Mouse (Mus musculus) limb, embryonic 14.5 days (tissue): ENCODE data around the gene Acsbg1. TPM values are rescaled to one million over a fixed set of nuclear protein-coding genes. Genes with fewer than 3 reads are reported as not detected.

Experiments used
- ATAC-seq: fragments of 200-750 bp; cut with Nextera tagmentation; 2 replicates; pipeline ENCODE4 v1.8.0; 2017; ENCODE audit warnings: low read depth, moderate number of reproducible peaks, moderate TSS enrichment; ENCODE audit not compliant: low FRiP score
- DNase-seq: peaks from one replicate; pipeline ENCODE4 v3.0.0-alpha.2; 2015; ENCODE audit warnings: low spot score
- H3K27ac ChIP-seq: fragments of 300-500 bp; sonication (generic); replicated peaks from 2 replicates; pipeline ENCODE4 v1.5.1; 2014; ENCODE audit warnings: low read depth, mild to moderate bottlenecking, low read length, moderate library complexity, mixed read lengths
- H3K27me3 ChIP-seq: fragments of 300-500 bp; sonication (generic); 2 replicates; pipeline ENCODE4 v1.6.1; 2014; ENCODE audit warnings: low read length, mixed read lengths; ENCODE audit not compliant: control insufficient read depth, insufficient read depth
- H3K36me3 ChIP-seq: fragments of 300-500 bp; sonication (generic); 2 replicates; pipeline ENCODE4 v1.6.1; 2014; ENCODE audit warnings: mild to moderate bottlenecking, low read length, moderate library complexity, mixed read lengths; ENCODE audit not compliant: control insufficient read depth, insufficient read depth
- H3K4me1 ChIP-seq: fragments of 300-500 bp; sonication (generic); 2 replicates; pipeline ENCODE4 v1.6.1; 2014; ENCODE audit warnings: antibody characterized with exemption, low read length, mixed read lengths; ENCODE audit not compliant: control insufficient read depth, insufficient read depth
- H3K4me2 ChIP-seq: fragments of 300-500 bp; sonication (generic); replicated peaks from 2 replicates; pipeline ENCODE4 v1.6.1; 2014; ENCODE audit warnings: low read depth, mild to moderate bottlenecking, low read length, moderate library complexity; ENCODE audit not compliant: severe bottlenecking
- H3K4me3 ChIP-seq: fragments of 300-500 bp; sonication (generic); replicated peaks from 2 replicates; pipeline ENCODE4 v1.5.1; 2014; ENCODE audit warnings: low read length
- H3K9ac ChIP-seq: fragments of 300-500 bp; sonication (generic); 2 replicates; pipeline ENCODE4 v1.6.1; 2014; ENCODE audit warnings: mild to moderate bottlenecking, low read depth, low read length, moderate library complexity; ENCODE audit not compliant: severe bottlenecking
- H3K9me3 ChIP-seq: fragments of 300-500 bp; sonication (generic); 2 replicates; pipeline ENCODE4 v1.6.1; 2016; ENCODE audit warnings: low read length; ENCODE audit not compliant: control insufficient read depth
- POLR2A ChIP-seq: fragments of 200-500 bp; IDR thresholded peaks from 2 replicates; pipeline ENCODE4 v1.8.0; 2012; ENCODE audit warnings: inconsistent platforms, mild to moderate bottlenecking, moderate library complexity, borderline replicate concordance; ENCODE audit not compliant: insufficient read depth, insufficient read length; ENCODE audit errors: extremely low read depth
- WGBS: fragments of 180-500 bp; shearing (Covaris S2); extraction: QIAGEN DNeasy Blood & Tissue Kit; methylation state at CpG from one replicate; pipeline ENCODE4 v1.1.7; 2014; 5-methylcytosine and 5-hydroxymethylcytosine counted together
- polyA plus RNA-seq, 2 experiments: library from polyadenylated mRNA; depleted of rRNA in 1 of 2; stranded (reverse) in 1 of 2; unstranded in 1 of 2; fragments of >200 nt; fragmentation: Nextera tagmentation in 1 of 2; extraction: Ambion mirVana in 1 of 2; gene quantifications; 2 replicates each; pipeline versions ENCODE4 v1.2.1 to v1.2.3; 2012 to 2014

Acsbg1 gene
- polyA plus RNA-seq, 2 experiments: 0.40 to 0.51 TPM

GRCm38 (mm10) chr9:54668455-54668854 is 6.8 kb upstream of the Acsbg1 start:
- no peak overlapping the region for H3K4me3 ChIP-seq
- no peaks in the 10 kb centered on the region for H3K36me3 ChIP-seq
- WGBS: 66% methylated on average over 4 of the region's 4 CpGs
- no peak for TF ChIP-seq POLR2A
- H3K9ac ChIP-seq: no peak overlapping the region
- ATAC-seq (no peak), DNase-seq (no peak)
- no peak overlapping the region for H3K4me2 ChIP-seq
- no peaks in the 10 kb centered on the region for H3K4me1 ChIP-seq
- no peak overlapping the region for H3K27ac ChIP-seq
- H3K27me3 ChIP-seq: no peaks in the 10 kb centered on the region
- H3K9me3 ChIP-seq: no peaks in the 10 kb centered on the region

GRCm38 (mm10) chr9:54666116-54666515 is 4.4 kb upstream of the Acsbg1 start:
- Histone ChIP-seq H3K9ac (no peak overlapping the region), H3K4me3 (no peak overlapping the region), H3K27ac (no peak overlapping the region), H3K27me3 (no peaks in the 10 kb centered on the region), H3K9me3 (no peaks in the 10 kb centered on the region), H3K4me2 (no peak overlapping the region), H3K36me3 (no peaks in the 10 kb centered on the region), H3K4me1 (peaks cover 7% of the 10 kb centered on the region; the same call in 1 of the 2 replicates)
- ATAC-seq (no peak), DNase-seq (no peak)
- no peak for TF ChIP-seq POLR2A
- WGBS: 94% methylated on average over 3 of the region's 3 CpGs

- DNase-seq (no peak), ATAC-seq (no peak)
- no peak for TF ChIP-seq POLR2A
- Histone ChIP-seq H3K27me3 (no peaks in the 10 kb centered on the region), H3K36me3 (no peaks in the 10 kb centered on the region), H3K4me1 (peaks cover 7% of the 10 kb centered on the region; the same call in 1 of the 2 replicates), H3K27ac (no peak overlapping the region), H3K9me3 (no peaks in the 10 kb centered on the region), H3K9ac (no peak overlapping the region), H3K4me2 (no peak overlapping the region), H3K4me3 (no peak overlapping the region)
- 82% methylated on average over 9 of the region's 9 CpGs for WGBS
These were observed 2.7 kb upstream of the Acsbg1 start for GRCm38 (mm10) chr9:54664358-54664757.

GRCm38 (mm10) chr9:54658773-54659172 is 2.9 kb downstream of the Acsbg1 start:
- DNase-seq: no peak
- TF ChIP-seq POLR2A: no peak
- H3K27ac ChIP-seq: no peak overlapping the region

GRCm38 (mm10) chr9:54656402-54656801 is 5.3 kb downstream of the Acsbg1 start:
- H3K9me3 ChIP-seq: no peaks in the 10 kb centered on the region
- no peaks in the 10 kb centered on the region for H3K27me3 ChIP-seq
- WGBS: 83% methylated on average over 6 of the region's 6 CpGs
- no peaks in the 10 kb centered on the region for H3K36me3 ChIP-seq
- DNase-seq (no peak), ATAC-seq (no peak)
- TF ChIP-seq POLR2A: no peak
- no peak overlapping the region for H3K4me3 ChIP-seq
- H3K4me1 ChIP-seq: no peaks in the 10 kb centered on the region
- H3K4me2 ChIP-seq: no peak overlapping the region
- no peak overlapping the region for H3K9ac ChIP-seq
- H3K27ac ChIP-seq: no peak overlapping the region

More at GRCm38 (mm10) chr9:54658773-54659172, 2.9 kb downstream of the Acsbg1 start:
- Histone ChIP-seq H3K27me3 (no peaks in the 10 kb centered on the region), H3K4me3 (no peak overlapping the region), H3K9ac (no peak overlapping the region), H3K4me1 (peaks cover 7% of the 10 kb centered on the region; the same call in 1 of the 2 replicates), H3K9me3 (no peaks in the 10 kb centered on the region), H3K4me2 (no peak overlapping the region), H3K36me3 (no peaks in the 10 kb centered on the region)
- ATAC-seq: no peak
- WGBS: 83% methylated on average over 6 of the region's 6 CpGs

GRCm38 (mm10) chr9:54655846-54656245 is 5.8 kb downstream of the Acsbg1 start:
- DNase-seq: no peak
- Histone ChIP-seq H3K9ac (no peak overlapping the region), H3K36me3 (no peaks in the 10 kb centered on the region), H3K9me3 (no peaks in the 10 kb centered on the region), H3K4me2 (no peak overlapping the region), H3K27me3 (no peaks in the 10 kb centered on the region), H3K4me1 (no peaks in the 10 kb centered on the region), H3K4me3 (no peak overlapping the region), H3K27ac (no peak overlapping the region)
- no peak for ATAC-seq
- TF ChIP-seq POLR2A: no peak
- WGBS: 82% methylated on average over 2 of the region's 2 CpGs
